Mouse (Mus musculus): Measurements from ENCODE around the gene Cela1.

The Cela1 gene

GRCm38 (mm10) chr15:100669337-100669736, 18.4 kb downstream of the Cela1 start, which contains the start of gene Bin2:
Gene Bin2 (minus strand): TSS chr15:100669553.
- no peak for DNase-seq

DNA sequence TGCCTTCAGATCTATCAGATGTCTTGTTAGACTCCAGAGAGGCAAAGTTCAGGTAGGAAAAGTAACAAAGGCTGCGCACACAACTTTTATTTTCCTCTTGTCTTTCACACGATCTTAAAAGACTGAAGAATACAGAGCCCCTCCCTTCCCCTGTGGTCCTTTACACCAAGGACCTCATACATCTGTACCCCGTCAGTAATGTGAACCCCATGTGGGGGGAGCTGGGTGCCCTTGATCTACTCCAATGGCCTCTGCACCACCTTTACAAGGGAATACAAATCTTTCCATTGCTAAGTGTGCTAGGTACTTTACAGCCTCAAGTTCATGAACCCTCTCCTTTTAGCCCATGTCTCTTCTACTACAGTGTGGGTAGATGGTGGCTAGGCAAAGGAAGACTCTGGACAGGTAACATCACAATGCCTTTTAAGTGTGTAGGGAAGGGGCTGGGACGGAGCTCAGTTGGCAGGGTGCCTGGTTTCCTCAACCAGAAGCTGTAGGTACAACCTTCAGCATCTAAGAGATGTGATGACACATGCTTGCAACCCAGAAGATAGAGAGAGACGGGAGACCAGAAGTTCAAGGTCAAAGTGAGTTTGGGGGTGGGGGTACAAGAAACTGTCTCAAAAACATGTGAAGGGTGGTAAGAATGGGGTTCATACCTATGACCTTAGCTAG, 19.7 kb downstream of the Cela1 start:
- DNase-seq: no peak

GRCm38 (mm10) chr15:100667420-100667819, 20.3 kb downstream of the Cela1 start:
- no peak for DNase-seq

- DNase-seq: no peak
These were observed 20.9 kb downstream of the Cela1 start for GRCm38 (mm10) chr15:100666851-100667250.

GRCm38 (mm10) chr15:100666219-100666696, 21.5 kb downstream of the Cela1 start:
- DNase-seq: no peak

- no peak for DNase-seq
These were observed 22.1 kb downstream of the Cela1 start for GRCm38 (mm10) chr15:100665411-100666218.

DNA sequence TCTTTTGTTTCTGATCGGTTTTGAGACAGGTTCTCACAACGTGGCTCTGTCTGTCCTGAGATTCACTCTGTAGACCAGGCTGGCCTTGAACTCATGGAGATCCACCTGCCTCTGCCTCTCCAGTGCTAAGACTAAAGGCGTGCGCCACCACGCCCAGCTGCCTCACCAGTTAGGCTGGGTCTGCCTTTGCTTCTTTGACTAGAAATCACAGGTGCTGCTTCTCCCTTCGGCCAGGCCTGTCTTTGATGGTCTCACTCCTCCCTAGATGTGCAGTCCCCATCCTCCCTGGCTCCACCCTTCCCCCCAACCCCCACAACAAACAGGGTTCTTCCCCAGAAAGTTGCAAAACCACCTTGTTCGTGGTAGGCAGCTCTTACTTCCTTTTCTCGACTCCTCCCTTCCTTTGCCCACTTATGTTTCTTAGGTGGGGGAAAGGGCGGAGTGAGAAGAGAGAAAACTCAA, 22.9 kb downstream of the Cela1 start:
- no peak for DNase-seq

GRCm38 (mm10) chr15:100660805-100661204, 26.9 kb downstream of the Cela1 start:
- DNase-seq: no peak

- DNase-seq: peak; percentile 68 to 71
These were observed 27.4 kb downstream of the Cela1 start for GRCm38 (mm10) chr15:100660306-100660705.

GRCm38 (mm10) chr15:100655201-100655600, 32.5 kb downstream of the Cela1 start:
- no peak for DNase-seq

- no peak for DNase-seq
These were observed 33.5 kb downstream of the Cela1 start for GRCm38 (mm10) chr15:100654271-100654670.

- DNase-seq: no peak
These were observed 36.1 kb downstream of the Cela1 start for GRCm38 (mm10) chr15:100651610-100652009.

DNA sequence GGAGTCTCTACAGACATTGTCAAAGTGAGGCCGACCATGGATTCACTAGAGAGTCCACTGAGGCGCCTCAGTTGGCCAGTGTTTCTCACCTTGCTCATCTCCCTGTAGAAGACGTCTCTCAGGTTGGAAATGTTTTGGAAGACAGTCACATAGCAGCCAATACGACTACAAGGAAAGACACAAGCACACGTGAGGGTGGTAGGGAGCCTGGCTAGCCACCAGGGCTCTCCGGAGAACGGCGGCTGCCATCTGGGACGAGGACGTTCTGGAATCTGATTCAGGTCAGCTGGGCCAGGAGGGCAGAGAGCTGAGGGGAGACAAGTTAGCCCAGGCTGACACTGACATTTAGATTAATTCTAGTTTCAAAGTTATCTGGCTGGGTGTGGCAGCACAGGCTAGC, 37.6 kb downstream of the Cela1 start:
- DNase-seq: peak; percentile 53 to 58

DNA sequence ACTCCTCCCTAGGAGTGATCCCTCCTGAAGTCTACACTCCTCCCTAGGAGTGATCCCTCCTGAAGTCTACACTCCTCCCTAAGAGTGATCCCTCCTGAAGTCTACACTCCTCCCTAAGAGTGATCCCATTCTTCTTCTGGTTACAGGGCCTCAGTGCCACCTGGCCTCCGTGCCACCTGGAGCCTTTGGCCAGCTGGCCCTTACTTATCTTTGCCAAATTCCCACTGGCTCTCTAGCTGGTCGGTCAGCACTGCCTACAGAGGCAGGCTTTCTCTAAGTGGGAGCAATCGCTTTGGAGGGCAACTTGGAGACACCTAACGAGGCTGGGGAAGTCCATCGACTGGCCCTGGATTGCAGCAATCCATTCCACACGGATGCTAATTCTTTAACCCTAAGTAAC, 41.6 kb downstream of the Cela1 start:
- DNase-seq: peak; percentile 51 to 56

GRCm38 (mm10) chr15:100642451-100642850, 45.3 kb downstream of the Cela1 start:
- no peak for DNase-seq

DNA sequence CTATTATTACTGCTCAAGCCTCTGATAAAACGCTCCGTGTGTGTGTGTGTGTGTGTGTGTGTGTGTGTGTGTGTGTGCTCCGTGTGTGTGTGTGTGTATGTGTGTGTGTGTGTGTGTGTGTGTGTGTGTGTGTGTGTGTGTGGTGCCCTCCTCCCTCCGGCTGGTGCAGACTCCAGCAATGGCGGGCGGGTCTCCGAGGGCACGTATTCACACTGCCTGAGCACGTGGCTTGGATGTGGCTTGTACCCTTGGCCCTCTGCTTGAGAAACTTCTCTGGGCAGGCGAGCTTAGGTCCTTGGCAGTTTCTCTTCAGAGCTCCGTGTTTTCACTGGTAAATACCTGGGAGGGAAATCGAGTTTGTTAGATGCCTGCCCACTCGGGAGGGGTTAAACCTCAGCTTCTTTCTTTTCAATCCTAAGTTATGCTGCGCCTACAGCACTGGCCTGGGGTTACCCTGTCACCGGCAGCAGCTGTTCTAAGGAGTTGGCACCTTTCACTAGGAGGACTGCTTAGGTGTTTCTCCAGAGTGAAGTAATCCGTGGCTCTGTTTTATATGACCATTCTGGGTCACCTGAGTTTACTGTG, 46.4 kb downstream of the Cela1 start:
- DNase-seq: no peak

GRCm38 (mm10) chr15:100639972-100640750, 47.6 kb downstream of the Cela1 start:
- DNase-seq: no peak

DNA sequence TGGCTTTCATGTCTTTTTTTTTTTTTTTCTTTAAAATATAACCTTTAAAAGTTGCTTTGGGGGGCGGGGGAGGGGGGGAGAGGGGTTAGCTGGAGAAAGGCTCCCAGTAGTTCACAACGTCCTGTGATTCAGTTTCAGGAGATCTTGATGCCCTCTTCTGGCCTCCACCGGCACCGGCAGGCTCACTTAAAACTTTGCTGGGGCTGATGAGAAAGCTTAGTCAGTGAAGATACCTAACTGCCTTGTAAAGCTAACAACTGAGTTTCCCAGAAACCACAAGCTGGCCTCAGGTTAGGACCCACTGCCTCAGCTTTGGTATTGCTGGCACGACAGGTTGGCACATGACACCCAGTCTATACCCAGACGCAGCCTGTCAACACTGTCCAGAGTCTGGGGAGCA, 50.1 kb downstream of the Cela1 start:
- peak in 1 of 2 experiments; percentile 40 for DNase-seq

- no peak for DNase-seq
These were observed 50.8 kb downstream of the Cela1 start, which contains the start of gene Smagp for GRCm38 (mm10) chr15:100636700-100637501. Gene Smagp (minus strand): TSS chr15:100636940.

DNA sequence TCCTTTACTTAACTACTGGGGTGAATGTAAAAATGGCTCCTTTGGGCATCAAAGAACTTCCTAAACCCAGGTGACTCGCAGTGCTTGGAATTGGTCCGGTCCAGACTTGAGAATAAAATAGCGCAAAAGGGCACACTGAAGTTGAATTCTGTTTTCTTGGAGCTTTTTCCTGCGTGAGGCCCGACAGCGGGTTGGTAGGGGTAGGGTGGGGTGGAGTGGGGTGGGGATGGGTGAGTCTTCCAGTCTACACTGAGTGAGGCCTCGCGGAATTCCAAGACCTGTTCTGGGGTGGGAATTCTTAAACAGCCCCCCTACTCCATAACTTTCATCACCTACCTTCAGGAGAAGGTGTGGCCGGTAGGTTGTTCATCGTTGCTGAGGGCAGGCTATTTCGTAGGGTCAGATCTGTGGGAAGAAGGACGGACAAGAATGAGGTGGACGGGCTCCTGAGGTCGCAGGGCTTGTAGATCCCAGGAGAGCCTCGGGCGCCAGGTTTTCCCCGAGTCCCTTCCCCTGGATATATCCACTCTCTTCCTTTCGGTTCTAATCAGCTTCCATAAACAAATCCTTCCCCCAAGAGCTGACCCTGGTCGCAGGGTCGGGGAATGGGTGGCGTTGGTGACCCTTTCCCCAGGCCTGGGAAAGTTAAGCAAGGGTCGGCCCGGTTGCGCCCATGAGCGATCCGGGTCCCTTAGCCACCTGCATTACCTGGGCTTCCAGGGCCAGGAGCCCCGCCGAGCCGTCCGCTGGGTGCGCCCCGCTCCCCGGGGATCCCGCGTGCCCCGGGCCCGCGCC, 51.7 kb downstream of the Cela1 start:
- no peak for DNase-seq

- DNase-seq: no peak
These were observed 52.5 kb downstream of the Cela1 start for GRCm38 (mm10) chr15:100635239-100635638.

All from cerebellum, postnatal 14 days (tissue).